Mouse (Mus musculus) cerebellum, adult 2 months (tissue): ENCODE measurements around the gene Dennd2a. TPM values are rescaled to one million over a fixed set of nuclear protein-coding genes. Genes with fewer than 3 reads are reported as not detected.
A peak's percentile ranks its signal among the peaks of the same experiment; 100 is the strongest.

Source experiments
- DNase-seq, 2 experiments: peaks; one replicate each; pipeline ENCODE4 v3.0.0; 2021
- H3K27ac ChIP-seq: fragments of 200-500 bp; 2 replicates; pipeline ENCODE4 v1.5.1; 2012; ENCODE audit warnings: low read length, control low read depth, inconsistent platforms; ENCODE audit not compliant: insufficient read depth
- H3K27me3 ChIP-seq: fragments of 200-500 bp; 2 replicates; pipeline ENCODE4 v1.6.1; 2012; ENCODE audit warnings: inconsistent platforms, mild to moderate bottlenecking, low read length, moderate library complexity; ENCODE audit not compliant: control insufficient read depth, insufficient read depth
- H3K4me1 ChIP-seq: fragments of 200-500 bp; 2 replicates; pipeline ENCODE4 v1.6.1; 2011; ENCODE audit warnings: low read length; ENCODE audit not compliant: control insufficient read depth, insufficient read depth
- H3K4me3 ChIP-seq: fragments of 200-500 bp; replicated peaks from 2 replicates; pipeline ENCODE3; 2011; ENCODE audit warnings: mild to moderate bottlenecking, low read depth, low read length, control low read depth; ENCODE audit not compliant: insufficient read depth
- CTCF ChIP-seq: fragments of 200-500 bp; IDR thresholded peaks from 2 replicates; pipeline ENCODE4 v1.5.1; 2011; ENCODE audit warnings: low read depth, mild to moderate bottlenecking, control low read depth, low read length, moderate library complexity, borderline replicate concordance; ENCODE audit not compliant: insufficient read depth
- POLR2A ChIP-seq: fragments of 200-500 bp; IDR thresholded peaks from 2 replicates; pipeline ENCODE4 v1.6.1; 2011; ENCODE audit warnings: low read length, control low read depth, borderline replicate concordance; ENCODE audit not compliant: insufficient read depth
- WGBS: fragments of 180-500 bp; shearing (Covaris S2); methylation state at CpG from one replicate; pipeline ENCODE4 v1.1.7; 2018; 5-methylcytosine and 5-hydroxymethylcytosine counted together
- polyA plus RNA-seq: library from polyadenylated mRNA; depleted of rRNA; stranded (reverse); fragments of >200 nt; gene quantifications from 2 replicates; pipeline ENCODE4 v1.2.3, GENCODE M21; 2012

Gene Dennd2a
- polyA plus RNA-seq, 1 experiment = 12.3 TPM

GRCm38 (mm10) chr6:39551981-39552636 is 5.6 kb downstream of the Dennd2a start:
- Histone ChIP-seq H3K4me3 (no peak overlapping the region), H3K4me1 (peaks cover 5% of the 10 kb centered on the region; the same call in 1 of the 2 replicates), H3K27me3 (no peaks in the 10 kb centered on the region), H3K27ac (no peak overlapping the region)
- WGBS = 68% methylated on average over 8 of the region's 8 CpGs
- TF ChIP-seq POLR2A = no peak
- TF ChIP-seq CTCF = no peak
- DNase-seq = no peak

- H3K27me3 ChIP-seq = no peaks in the 10 kb centered on the region
- H3K4me3 ChIP-seq = no peak overlapping the region
- TF ChIP-seq POLR2A (no peak), CTCF (no peak)
- peak in 1 of 2 experiments; percentile 25 for DNase-seq
- H3K27ac ChIP-seq = no peak overlapping the region
- WGBS = 61% methylated on average over 5 of the region's 5 CpGs
- no peaks in the 10 kb centered on the region for H3K4me1 ChIP-seq
These were observed 9.6 kb downstream of the Dennd2a start for GRCm38 (mm10) chr6:39548030-39548429.

- Histone ChIP-seq H3K4me1 (no peaks in the 10 kb centered on the region), H3K27ac (no peak overlapping the region), H3K4me3 (no peak overlapping the region), H3K27me3 (no peaks in the 10 kb centered on the region)
- no peak for DNase-seq
- no peak for TF ChIP-seq CTCF
- TF ChIP-seq POLR2A = no peak
- WGBS = 87% methylated on average over 7 of the region's 7 CpGs
These were observed 12.2 kb downstream of the Dennd2a start for GRCm38 (mm10) chr6:39545474-39545873.

- H3K27me3 ChIP-seq = no peaks in the 10 kb centered on the region; the same call in 1 of the 2 replicates
- no peak overlapping the region for H3K27ac ChIP-seq
- DNase-seq = no peak
- TF ChIP-seq POLR2A = no peak
- no peak for TF ChIP-seq CTCF
- H3K4me1 ChIP-seq = no peaks in the 10 kb centered on the region; the same call in 1 of the 2 replicates
- 71% methylated on average over 15 of the region's 15 CpGs for WGBS
- H3K4me3 ChIP-seq = no peak overlapping the region
These were observed 13.8 kb downstream of the Dennd2a start for GRCm38 (mm10) chr6:39543769-39544420.

GRCm38 (mm10) chr6:39542631-39543597 is 14.8 kb downstream of the Dennd2a start:
- 40% methylated on average over 15 of the region's 15 CpGs for WGBS

GRCm38 (mm10) chr6:39540563-39540962 is 17.1 kb downstream of the Dennd2a start:
- no peaks in the 10 kb centered on the region; the same call in 1 of the 2 replicates for H3K4me1 ChIP-seq
- no peaks in the 10 kb centered on the region; the same call in 1 of the 2 replicates for H3K27me3 ChIP-seq
- TF ChIP-seq POLR2A (no peak), CTCF (no peak)
- no peak overlapping the region for H3K4me3 ChIP-seq
- 57% methylated on average over 2 of the region's 2 CpGs for WGBS
- no peak for DNase-seq
- no peak overlapping the region for H3K27ac ChIP-seq

More at GRCm38 (mm10) chr6:39542631-39543597, 14.8 kb downstream of the Dennd2a start:
- Histone ChIP-seq H3K4me1 (no peaks in the 10 kb centered on the region; the same call in 1 of the 2 replicates), H3K27ac (no peak overlapping the region), H3K27me3 (no peaks in the 10 kb centered on the region; the same call in 1 of the 2 replicates), H3K4me3 (no peak overlapping the region)
- TF ChIP-seq CTCF (no peak), POLR2A (no peak)
- no peak for DNase-seq

- H3K27me3 ChIP-seq = no peaks in the 10 kb centered on the region; the same call in 1 of the 2 replicates
- no peak overlapping the region for H3K4me3 ChIP-seq
- TF ChIP-seq CTCF = no peak
- TF ChIP-seq POLR2A = no peak
- 40% methylated on average over 7 of the region's 7 CpGs for WGBS
- no peak overlapping the region for H3K27ac ChIP-seq
- no peaks in the 10 kb centered on the region; the same call in 1 of the 2 replicates for H3K4me1 ChIP-seq
- no peak for DNase-seq
These were observed 17.9 kb downstream of the Dennd2a start for GRCm38 (mm10) chr6:39539679-39540155.
